15 mouse cellular contexts compared by ENCODE assay signal in genomic region chr17:44612002-44612401, GRCm38 (mm10).
"Had no signal": no experiment of that assay in that cellular context is flagged by ENCODE, and none has a peak within 500 bp of the region (broad histone marks: within the 10 kb centered on the region; RNA-seq: fewer than 3 reads in every experiment).

No protein-coding gene starts in this region.

- H3K27me3 ChIP-seq: neural tube, embryonic 15.5 days; stomach, embryonic 15.5 days had no signal

- DNase-seq: retina, postnatal 1 day; right cerebral cortex, adult 18-20 months; right cerebral cortex, postnatal 14 days; right cerebral cortex, postnatal 25 days; right cerebral cortex, postnatal 4 days; spleen, adult 18-20 months; thymus, adult 18-20 months; thymus, adult 2 months; thymus, postnatal 14 days; thymus, postnatal 25 days; thymus, postnatal 36 days; thymus, postnatal 4 days had no signal

- H3K4me3 ChIP-seq: neural tube, embryonic 15.5 days; stomach, embryonic 15.5 days had no signal

- H3K9me3 ChIP-seq: neural tube, embryonic 15.5 days; stomach, embryonic 15.5 days had no signal

- H3K36me3 ChIP-seq: neural tube, embryonic 15.5 days; stomach, embryonic 15.5 days had no signal

- H3K27ac ChIP-seq: neural tube, embryonic 15.5 days; stomach, embryonic 15.5 days; stomach, postnatal 0 days had no signal

- H3K9ac ChIP-seq: neural tube, embryonic 15.5 days; stomach, embryonic 15.5 days had no signal

- H3K4me2 ChIP-seq: neural tube, embryonic 15.5 days; stomach, embryonic 15.5 days had no signal
